Mouse (Mus musculus) CD4-positive naive resting alpha-beta T cell, adult 57 days (primary cell): Measurements from ENCODE around the gene Sprr1b. TPM values are rescaled to one million over a fixed set of nuclear protein-coding genes. Genes with fewer than 3 reads are reported as not detected.

Experiments used
- total RNA-seq: library from RNA; stranded (reverse); gene quantifications from one replicate; pipeline ENCODE4 v1.2.4, GENCODE M21; 2023

Sprr1b gene
- not detected for total RNA-seq

GRCm38 (mm10) chr3:92438689-92439088 is at the start of gene Sprr1b:
Gene Sprr1b (minus strand): TSS chr3:92438789.

GRCm38 (mm10) chr3:92485863-92486262 is 47.3 kb upstream of the Sprr1b start, which contains the start of gene Sprr1a:
Gene Sprr1a (minus strand): TSS chr3:92485895.

DNA sequence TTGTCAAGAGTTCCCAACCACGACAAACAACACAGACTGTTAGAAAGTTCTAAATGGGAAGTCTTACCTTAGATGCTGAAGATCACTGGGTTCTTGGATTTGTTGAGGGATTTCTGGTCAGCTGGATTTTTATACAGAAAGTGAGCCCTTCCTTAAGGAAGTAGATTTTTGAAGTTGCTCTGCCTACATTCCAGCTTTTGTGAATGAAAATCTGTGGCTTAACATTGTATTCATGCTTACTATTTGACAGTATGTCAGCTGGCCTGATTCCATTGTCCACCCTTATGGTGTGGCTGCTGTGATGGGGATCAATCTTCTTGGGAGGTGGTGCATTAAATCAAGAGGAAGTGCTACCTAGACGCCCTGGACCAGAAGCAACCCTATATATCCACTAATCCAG is 20.0 kb upstream of the Sprr1b start, which contains the start of gene Sprr3:
TSS of gene Sprr3 (minus strand) at position 101 of the 400 bp plus-strand sequence.

DNA sequence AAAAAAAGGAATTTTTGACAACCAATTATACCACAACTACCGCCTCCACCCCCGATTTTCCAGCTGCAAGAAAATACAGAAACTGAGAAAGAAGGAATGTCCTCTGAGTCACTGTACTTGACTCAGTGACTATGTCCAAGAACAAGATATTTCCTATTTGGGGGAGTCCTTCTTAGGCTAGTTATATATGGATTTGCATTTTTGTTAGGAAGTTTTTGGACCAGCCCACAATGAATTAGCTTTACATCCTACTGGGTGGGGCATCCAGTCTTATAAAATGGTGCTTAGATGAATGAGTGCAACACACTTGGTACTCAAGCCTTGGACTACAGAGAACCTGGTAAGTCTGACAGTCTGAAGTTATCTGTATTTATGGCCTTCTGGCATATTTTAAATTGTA is 6.3 kb downstream of the Sprr1b start, which contains the start of gene Sprr2k:
TSS of gene Sprr2k (plus strand) at position 301 of the 400 bp plus-strand sequence.

DNA sequence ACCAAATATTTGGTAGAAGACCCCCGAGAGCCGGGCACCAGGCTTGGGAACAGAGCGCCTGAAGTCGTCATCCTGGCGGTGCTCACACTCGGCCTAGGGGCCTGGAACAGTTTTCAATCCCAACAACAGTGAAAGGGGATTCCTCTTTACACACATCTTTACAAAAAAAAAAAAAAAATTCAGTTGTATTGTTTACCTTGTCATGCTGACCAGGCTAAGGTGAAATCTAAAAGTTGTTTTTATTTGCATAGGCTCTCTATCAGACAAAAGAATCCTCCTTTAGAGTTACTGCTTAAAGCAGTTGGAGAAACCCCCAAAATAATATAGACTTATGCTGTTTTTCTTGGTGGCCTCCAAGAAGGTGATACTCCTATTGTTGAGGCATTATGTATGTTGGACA is 9.3 kb downstream of the Sprr1b start, which contains the start of gene Gm9774:
TSS of gene Gm9774 (minus strand) at position 101 of the 400 bp plus-strand sequence.

DNA sequence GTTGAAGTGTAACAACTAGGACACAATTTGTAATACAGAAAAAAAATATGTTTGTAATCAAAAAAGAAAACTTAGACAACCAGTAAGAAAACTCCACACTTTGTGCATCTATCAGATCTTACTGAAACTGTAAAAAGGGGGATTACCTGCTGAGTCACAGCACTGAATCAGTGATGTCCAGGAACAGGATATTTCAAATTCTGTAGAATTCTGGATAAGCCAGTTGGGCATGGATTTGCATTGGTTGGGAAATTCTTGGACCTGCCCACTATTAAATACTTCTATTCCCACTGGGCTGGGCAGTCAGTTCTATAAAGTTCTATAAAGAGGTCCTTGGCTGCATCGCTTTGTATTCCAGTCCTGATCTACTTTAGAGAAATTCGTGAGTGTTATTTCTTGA is 20.8 kb downstream of the Sprr1b start, which contains the start of gene Sprr2j-ps:
TSS of gene Sprr2j-ps (plus strand) at position 301 of the 400 bp plus-strand sequence.

GRCm38 (mm10) chr3:92407691-92408090 is 30.9 kb downstream of the Sprr1b start, which contains the start of gene Sprr2i:
Gene Sprr2i (plus strand): TSS chr3:92407991.

Other genes starting within 250 kb of the Sprr1b start
- gene Sprr2a1, start 223.0 kb downstream of the Sprr1b start, total RNA-seq: not detected
- not detected for gene Sprr2a2, start 222.9 kb downstream of the Sprr1b start, total RNA-seq
- gene Sprr2a3, start 153.4 kb downstream of the Sprr1b start, total RNA-seq: not detected
- gene Sprr2b, start 122.2 kb downstream of the Sprr1b start, total RNA-seq: not detected
- not detected for gene Sprr2d, start 99.6 kb downstream of the Sprr1b start, total RNA-seq
- gene Sprr2e, start 86.6 kb downstream of the Sprr1b start, total RNA-seq: not detected
- not detected for gene Sprr2f, start 73.6 kb downstream of the Sprr1b start, total RNA-seq
- not detected for gene Sprr2h, start 53.1 kb downstream of the Sprr1b start, total RNA-seq
- gene Sprr2i, start 30.8 kb downstream of the Sprr1b start, total RNA-seq: not detected
- gene Sprr2j-ps, start 20.7 kb downstream of the Sprr1b start, total RNA-seq: not detected
- 4.4 TPM for gene Gm9774, start 9.4 kb downstream of the Sprr1b start, total RNA-seq
- not detected for gene Sprr2k, start 6.2 kb downstream of the Sprr1b start, total RNA-seq
- not detected for gene Sprr3, start 19.9 kb upstream of the Sprr1b start, total RNA-seq
- not detected for gene Sprr1a, start 47.1 kb upstream of the Sprr1b start, total RNA-seq
- not detected for gene Sprr4, start 61.7 kb upstream of the Sprr1b start, total RNA-seq
- gene 2310046K23Rik, start 95.7 kb upstream of the Sprr1b start, total RNA-seq: not detected
- gene Ivl, start 134.9 kb upstream of the Sprr1b start, total RNA-seq: not detected
- not detected for gene Smcp, start 150.2 kb upstream of the Sprr1b start, total RNA-seq
- gene 2210017I01Rik, start 168.7 kb upstream of the Sprr1b start, total RNA-seq: not detected
- gene Lce6a, start 182.9 kb upstream of the Sprr1b start, total RNA-seq: not detected
- not detected for gene Lce1a1, start 209.5 kb upstream of the Sprr1b start, total RNA-seq
- not detected for gene Lce1b, start 218.1 kb upstream of the Sprr1b start, total RNA-seq
- gene Lce1a2, start 231.5 kb upstream of the Sprr1b start, total RNA-seq: not detected
- not detected for gene Lce1c, start 240.5 kb upstream of the Sprr1b start, total RNA-seq
- gene Lce1d, start 248.4 kb upstream of the Sprr1b start, total RNA-seq: not detected